Mouse (Mus musculus) inflammation-experienced regulatory T-cells (primary cell): Measurements from ENCODE around the gene Mkks. TPM values are rescaled to one million over a fixed set of nuclear protein-coding genes. Genes with fewer than 3 reads are reported as not detected.

Source experiments
- polyA plus RNA-seq, 2 experiments: library from polyadenylated mRNA; unstranded; fragments of 100-300 nt; shearing (Covaris generic); gene quantifications; one replicate each; pipeline ENCODE4 v1.2.1; 2017

Gene Mkks
- polyA plus RNA-seq, result 10 to 100 TPM; 23.6 to 28.9 TPM

DNA sequence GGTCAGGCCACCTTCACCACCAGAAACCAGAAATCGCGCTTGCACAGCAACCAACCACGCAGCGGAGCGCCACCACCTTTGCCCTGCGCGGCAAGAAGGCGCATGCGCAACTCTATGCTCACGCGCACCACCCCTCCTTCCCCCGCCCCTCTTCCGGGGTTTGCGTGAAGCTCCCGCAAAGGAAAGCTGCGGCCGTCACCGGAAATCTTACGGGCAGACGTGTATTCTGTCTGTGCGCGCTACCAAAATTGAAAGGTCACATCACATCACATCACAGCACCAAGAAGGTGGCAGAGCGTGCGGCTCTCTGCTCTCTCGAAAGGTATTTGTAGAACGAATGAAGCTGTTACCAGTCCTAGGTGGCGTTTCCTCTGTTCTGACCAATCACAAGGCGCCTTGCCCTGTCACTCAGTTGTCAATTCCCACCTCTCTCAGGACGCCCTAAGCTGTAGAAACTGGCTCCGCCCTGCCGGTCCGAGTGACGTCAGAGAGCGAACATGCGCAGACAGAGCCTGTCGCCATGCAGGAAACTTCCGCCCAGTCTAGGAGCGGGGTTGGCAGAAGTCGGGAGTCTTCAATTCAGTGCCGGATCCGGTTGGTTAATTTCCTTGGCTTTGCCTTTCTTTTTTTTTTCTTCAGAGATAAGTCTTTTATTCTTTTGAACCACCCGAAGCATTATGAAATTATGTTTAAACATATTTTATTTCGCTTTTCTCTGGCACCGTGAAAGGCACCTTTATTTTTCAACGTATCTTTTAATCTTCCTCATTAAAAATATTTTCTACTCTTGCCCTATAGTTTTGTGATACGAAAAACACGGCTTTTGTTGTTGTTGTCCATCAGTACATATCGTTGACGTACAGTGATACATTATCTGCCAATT is at the start of gene Mkks, which contains the start of the genes Slx4ip and AL731706.1:
Gene Mkks (minus strand): TSS at position 322 of the 883 bp plus-strand sequence.
Gene Slx4ip (plus strand): TSS at position 151 of the 883 bp plus-strand sequence.
Gene AL731706.1 (minus strand): TSS at position 322 of the 883 bp plus-strand sequence.

DNA sequence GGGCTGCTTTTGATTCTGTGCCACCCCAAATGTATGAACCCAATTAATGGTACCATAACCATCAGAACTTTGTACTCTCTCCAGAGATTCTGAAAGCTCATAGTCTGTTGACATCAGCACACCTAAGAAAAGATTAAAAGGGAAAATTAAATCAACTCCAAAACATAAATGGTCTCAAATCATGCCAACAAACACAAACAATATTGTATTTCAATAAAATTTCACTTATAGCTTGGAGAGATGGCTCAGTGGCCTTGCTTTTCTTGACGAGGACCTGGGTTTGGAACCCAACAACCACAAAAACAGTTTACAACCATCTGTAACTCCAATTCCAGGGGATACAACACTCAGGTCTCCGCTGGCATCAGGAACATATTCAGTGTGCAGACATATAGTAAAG is 5.6 kb downstream of the Mkks start, which contains the start of gene AL731706.2:
Gene AL731706.2 (minus strand): TSS at position 101 of the 400 bp plus-strand sequence.

Other genes starting within 250 kb of the Mkks start
- gene Snap25, start 177.9 kb downstream of the Mkks start, polyA plus RNA-seq, result under 1 TPM; 0.22 TPM
- gene AL731706.2, start 5.7 kb downstream of the Mkks start, polyA plus RNA-seq, result 1 to 10 TPM; 5.4 to 9.7 TPM
- 1 to 10 TPM; 3.7 to 5.2 TPM for gene Slx4ip, start 171 bp downstream of the Mkks start, polyA plus RNA-seq
- gene AL731706.1, start within 50 bp of the Mkks start, polyA plus RNA-seq, result 1 to 10 TPM; 5.9 to 9.3 TPM
- 1 to 10 TPM in 1 of 2 experiments, under 1 TPM in 1; 0.55 to 1.2 TPM for gene Jag1, start 225.3 kb upstream of the Mkks start, polyA plus RNA-seq